8 mouse cellular contexts compared by ENCODE assay signal in the genomic region with DNA sequence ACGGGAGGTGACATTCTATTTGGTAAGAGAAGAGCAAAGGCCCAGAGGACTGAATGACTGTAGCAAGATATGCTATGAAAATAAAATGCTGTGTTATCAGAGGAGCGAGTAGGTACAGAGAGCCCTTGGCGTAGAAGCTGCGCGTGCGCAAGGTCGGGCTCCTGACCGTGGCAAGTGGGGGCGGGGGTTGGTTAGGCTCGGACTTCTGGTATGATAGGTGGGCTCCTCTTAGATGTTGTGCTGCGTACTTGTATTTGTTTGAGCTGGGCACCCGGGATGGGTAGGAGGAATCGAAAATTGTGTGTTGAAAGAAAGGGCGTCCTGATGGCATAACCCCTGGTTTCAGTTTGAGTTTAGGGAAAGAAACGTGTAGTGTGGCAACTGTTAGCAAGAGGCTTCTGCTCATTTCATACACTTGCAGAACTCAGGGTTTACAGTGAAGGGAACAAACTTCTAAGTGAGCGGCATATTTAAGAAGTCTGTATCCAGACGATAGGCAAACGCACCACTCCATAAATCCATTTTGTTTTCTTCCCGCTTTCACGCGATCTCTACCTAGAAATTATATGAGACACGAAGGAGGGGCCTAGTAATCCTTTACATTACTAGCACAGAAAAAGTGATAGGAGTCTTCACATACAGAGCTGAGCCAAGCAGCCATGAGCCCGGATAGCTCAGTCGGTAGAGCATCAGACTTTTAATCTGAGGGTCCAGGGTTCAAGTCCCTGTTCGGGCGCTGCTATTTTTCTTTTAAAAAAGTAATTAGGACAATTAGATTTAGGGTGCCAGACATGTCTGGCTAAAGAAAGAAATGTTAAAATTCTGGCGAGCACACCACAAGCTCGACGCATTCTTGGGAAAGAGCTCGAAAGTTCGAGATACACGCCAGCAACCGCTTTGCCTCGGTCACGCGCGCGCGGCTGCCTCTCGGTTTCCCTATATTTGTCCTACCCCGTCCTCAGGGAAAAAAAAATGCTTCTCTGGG. TPM values are rescaled to one million over a fixed set of nuclear protein-coding genes. Genes with fewer than 3 reads are reported as not detected.
DNase-seq lines count a peak whose midpoint lies in the region; ATAC-seq and TF ChIP-seq lines count a peak whose summit lies in the region.

No protein-coding gene starts in this region.

- no peak for TF ChIP-seq EP300 in ES-Bruce4 (IDR thresholded peaks at IDR 0.05; ENCODE audit: insufficient read depth, low read depth, low read length)

- no peaks in the 10 kb centered on the region for H3K9me3 ChIP-seq in ES-Bruce4 (replicated peaks; ENCODE audit: control insufficient read depth, insufficient read depth, low read length, poor library complexity, severe bottlenecking)
- H3K9me3 ChIP-seq in forebrain, embryonic 15.5 days: no peaks in the 10 kb centered on the region
- H3K9me3 ChIP-seq in neural tube, embryonic 14.5 days (ENCODE audit: control insufficient read depth, low read length): no peaks in the 10 kb centered on the region

- under 1% methylated on average over 41 of the region's 41 CpGs for WGBS in forebrain, embryonic 15.5 days
- WGBS in neural tube, embryonic 14.5 days: under 1% methylated on average over 41 of the region's 41 CpGs

- H3K27ac ChIP-seq in ES-Bruce4 (ENCODE audit: insufficient read depth, low read length): peak overlapping the region; percentile 70; the same call in 1 of the 2 replicates
- H3K27ac ChIP-seq in forebrain, embryonic 15.5 days (replicated peaks): peak overlapping the region; percentile 89
- H3K27ac ChIP-seq in neural tube, embryonic 14.5 days (ENCODE audit: low read depth, low read length): peak overlapping the region; percentile 56
- peak overlapping the region; percentile 70 for H3K27ac ChIP-seq in testis, adult 2 months (ENCODE audit: control insufficient read depth, insufficient read depth, low read depth, low read length)

- peak overlapping the region; percentile 58 for H3K4me2 ChIP-seq in forebrain, embryonic 15.5 days (replicated peaks)
- peak overlapping the region; percentile 70 for H3K4me2 ChIP-seq in neural tube, embryonic 14.5 days (ENCODE audit: low read depth, low read length)

- H3K36me3 ChIP-seq in ES-Bruce4 (ENCODE audit: control insufficient read depth, insufficient read depth, low read length, poor library complexity, severe bottlenecking): no peaks in the 10 kb centered on the region
- no peaks in the 10 kb centered on the region for H3K36me3 ChIP-seq in forebrain, embryonic 15.5 days
- no peaks in the 10 kb centered on the region for H3K36me3 ChIP-seq in neural tube, embryonic 14.5 days (ENCODE audit: control insufficient read depth, insufficient read depth, low read length)
- no peaks in the 10 kb centered on the region for H3K36me3 ChIP-seq in testis, adult 2 months (ENCODE audit: control insufficient read depth, insufficient read depth, low read length)

- DNase-seq in cerebellum, adult 11-12 months: peak; percentile 90
- DNase-seq in heart, postnatal 25 days (ENCODE audit: low spot score): peak; percentile 63
- peak; percentile 79 to 95 for DNase-seq in layer of hippocampus, adult 18-20 months (ENCODE audit: low spot score in 2 of 2)
- peak; percentile 88 to 89 for DNase-seq in lung, adult 18-20 months

- peak overlapping the region; percentile 99 for H3K4me3 ChIP-seq in ES-Bruce4 (ENCODE audit: low read depth, low read length)
- peak overlapping the region; percentile 80 for H3K4me3 ChIP-seq in forebrain, embryonic 15.5 days
- peak overlapping the region; percentile 50 for H3K4me3 ChIP-seq in neural tube, embryonic 14.5 days (ENCODE audit: low read depth, low read length)
- H3K4me3 ChIP-seq in testis, adult 2 months (ENCODE audit: control insufficient read depth, low read depth, low read length): peak overlapping the region; percentile 90

- peak; percentile 16 for TF ChIP-seq POLR2A in ES-Bruce4 (IDR thresholded peaks at IDR 0.05; ENCODE audit: insufficient read depth, low read length)
- TF ChIP-seq POLR2A in testis, adult 2 months (IDR thresholded peaks at IDR 0.05; ENCODE audit: control insufficient read depth, low read depth, low read length): no peak

- peak; percentile 70 for ATAC-seq in forebrain, embryonic 15.5 days (replicated peaks)
- ATAC-seq in neural tube, embryonic 14.5 days (ENCODE audit: low read depth): peak; percentile 80

- intact Hi-C loops in heart, postnatal 25 days (cut with DNase I): loop anchor here (5.0 kb wide), 1 partner anchor 228 kb away; no protein-coding TSS in a partner anchor

- peak overlapping the region; percentile 82 for H3K9ac ChIP-seq in ES-Bruce4 (ENCODE audit: low read depth, poor library complexity, severe bottlenecking)
- H3K9ac ChIP-seq in forebrain, embryonic 15.5 days (replicated peaks): peak overlapping the region; percentile 67
- peak overlapping the region; percentile 54 for H3K9ac ChIP-seq in neural tube, embryonic 14.5 days (replicated peaks; ENCODE audit: low read depth, low read length)

- TF ChIP-seq CTCF in ES-Bruce4 (IDR thresholded peaks at IDR 0.05; ENCODE audit: low read depth, low read length): no peak
- no peak for TF ChIP-seq CTCF in testis, adult 2 months (IDR thresholded peaks at IDR 0.05; ENCODE audit: control insufficient read depth, insufficient read depth, insufficient replicate concordance, low read depth, low read length)

- no peaks in the 10 kb centered on the region for H3K4me1 ChIP-seq in ES-Bruce4 (ENCODE audit: control insufficient read depth, insufficient read depth, low read length)
- peaks cover 25% of the 10 kb centered on the region for H3K4me1 ChIP-seq in forebrain, embryonic 15.5 days
- peaks cover 9% of the 10 kb centered on the region; the same call in 1 of the 2 replicates for H3K4me1 ChIP-seq in neural tube, embryonic 14.5 days (ENCODE audit: control insufficient read depth, insufficient read depth, low read length)
- peaks cover 15% of the 10 kb centered on the region for H3K4me1 ChIP-seq in testis, adult 2 months (ENCODE audit: control insufficient read depth, insufficient read depth, low read length)

- H3K27me3 ChIP-seq in ES-Bruce4 (ENCODE audit: control insufficient read depth, insufficient read depth, low read length, poor library complexity, severe bottlenecking): no peaks in the 10 kb centered on the region
- no peaks in the 10 kb centered on the region for H3K27me3 ChIP-seq in forebrain, embryonic 15.5 days
- no peaks in the 10 kb centered on the region for H3K27me3 ChIP-seq in neural tube, embryonic 14.5 days (ENCODE audit: control insufficient read depth, insufficient read depth, low read length)
- no peaks in the 10 kb centered on the region for H3K27me3 ChIP-seq in testis, adult 2 months (ENCODE audit: control insufficient read depth, insufficient read depth, low read length)

RNA-seq across cellular contexts. Expression of gene Olfr1423, which starts 35.4 kb away (rescaled TPM):
- 0.10 TPM in 1 of 2 replicates, not detected in the other for polyA plus RNA-seq in ES-Bruce4 (2011; ENCODE audit: insufficient read depth, insufficient read length, low read depth, missing spikeins)
- polyA plus RNA-seq in forebrain, embryonic 15.5 days (2015; fragmentation: Nextera tagmentation; extraction: Ambion mirVana): not detected in 2 replicates
- total RNA-seq in heart, postnatal 25 days (2021): not detected
- total RNA-seq in layer of hippocampus, adult 18-20 months (2021): not detected
- not detected in 2 replicates for polyA plus RNA-seq in neural tube, embryonic 14.5 days (2014; fragmentation: Nextera tagmentation; extraction: Ambion mirVana)
- not detected in 2 replicates for polyA plus RNA-seq in testis, adult 2 months (2012; rRNA removed)

RNA-seq across cellular contexts. Expression of gene Osbp, which starts 39.9 kb away (rescaled TPM):
- polyA plus RNA-seq in ES-Bruce4 (2011; ENCODE audit: insufficient read depth, insufficient read length, low read depth, missing spikeins): 28.3 and 31.5 TPM in 2 replicates
- polyA plus RNA-seq in forebrain, embryonic 15.5 days (2015; fragmentation: Nextera tagmentation; extraction: Ambion mirVana): 4.3 and 4.9 TPM in 2 replicates
- 10 to 100 TPM; 89.3 to 92.0 TPM for total RNA-seq in heart, postnatal 25 days (2021)
- 10 to 100 TPM; 51.3 to 52.5 TPM for total RNA-seq in layer of hippocampus, adult 18-20 months (2021)
- 7.6 and 7.7 TPM in 2 replicates for polyA plus RNA-seq in neural tube, embryonic 14.5 days (2014; fragmentation: Nextera tagmentation; extraction: Ambion mirVana)
- 23.0 and 24.4 TPM in 2 replicates for polyA plus RNA-seq in testis, adult 2 months (2012; rRNA removed)

RNA-seq across cellular contexts. Expression of gene Olfr1424, which starts 56.8 kb away (rescaled TPM):
- not detected in 2 replicates for polyA plus RNA-seq in ES-Bruce4 (2011; ENCODE audit: insufficient read depth, insufficient read length, low read depth, missing spikeins)
- polyA plus RNA-seq in forebrain, embryonic 15.5 days (2015; fragmentation: Nextera tagmentation; extraction: Ambion mirVana): not detected in 2 replicates
- total RNA-seq in heart, postnatal 25 days (2021): not detected
- not detected for total RNA-seq in layer of hippocampus, adult 18-20 months (2021)
- not detected in 2 replicates for polyA plus RNA-seq in neural tube, embryonic 14.5 days (2014; fragmentation: Nextera tagmentation; extraction: Ambion mirVana)
- polyA plus RNA-seq in testis, adult 2 months (2012; rRNA removed): 0.12 TPM in 1 of 2 replicates, not detected in the other

Comparison
In these comparisons a context has a peak if more than half of its experiments do, and no peak if none do; other contexts are left out.
1. Peak in every context shown above with its lines: DNase-seq, ATAC-seq, H3K4me3 ChIP-seq and H3K27ac ChIP-seq.